Mouse (Mus musculus): ENCODE measurements at regions not wholly inside any gene's neighbourhood (a gene's known extent, or its start where the extent isn't known, plus 50 kb on each side); places are given as distances from the start of the nearest gene placed in this dataset.

DNA sequence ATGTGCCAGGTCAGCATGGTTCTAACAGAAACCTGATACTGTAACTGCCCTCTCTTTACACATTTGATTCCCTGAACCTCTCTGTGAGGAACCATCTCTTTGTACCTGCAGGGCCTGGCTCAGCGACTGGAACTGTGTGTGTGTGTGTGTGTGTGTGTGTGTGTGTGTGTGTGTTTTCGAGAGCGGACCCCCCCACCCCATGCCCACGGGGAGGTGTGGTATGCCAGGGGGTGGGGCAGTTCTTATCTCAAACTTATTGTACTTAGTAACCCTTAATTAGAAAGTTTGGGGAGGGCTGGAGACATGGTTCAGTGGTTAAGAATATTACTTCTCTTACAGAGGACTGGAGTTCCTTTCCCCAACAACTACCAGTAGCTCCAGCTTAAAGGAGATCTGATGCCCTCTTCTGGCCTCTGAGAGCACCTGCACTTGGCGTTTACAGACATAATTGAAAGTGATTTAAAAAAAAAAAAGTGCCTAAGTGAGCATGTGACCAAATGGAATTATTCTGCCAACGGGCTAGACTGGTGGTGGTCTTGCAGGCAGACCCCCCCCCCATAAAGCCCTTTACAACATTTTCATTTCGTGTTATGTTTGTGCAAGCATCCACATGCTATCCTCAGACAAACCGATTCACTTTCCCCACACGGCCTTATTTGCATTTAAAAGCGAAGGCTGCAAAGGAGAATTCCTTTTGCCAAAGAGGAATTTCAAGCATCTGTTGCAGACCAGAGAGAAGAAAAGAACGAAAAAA lies 77.7 kb upstream of the Med14 start:
- DNase-seq (ENCODE audit: low read depth, low spot score): peak; percentile 78

DNA sequence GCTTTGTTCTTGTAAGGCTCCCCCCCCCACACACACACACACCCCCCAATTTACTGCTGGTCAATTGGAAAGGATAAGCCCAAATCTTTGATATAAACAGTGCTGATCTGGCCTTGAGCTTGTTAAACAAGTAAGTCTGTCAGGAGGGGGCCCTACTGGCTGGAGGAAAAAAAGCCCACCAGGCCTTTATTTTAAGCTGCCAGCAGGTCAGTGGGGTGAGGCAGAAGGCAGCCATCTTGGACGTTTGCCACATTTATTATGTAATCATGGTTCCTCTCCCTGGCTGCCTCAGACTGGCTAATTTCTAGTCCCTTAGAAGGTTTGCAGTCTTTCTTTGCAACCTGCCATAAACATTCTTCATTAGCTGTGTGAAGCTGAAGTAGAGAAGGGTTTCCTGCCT lies 75.9 kb upstream of the Med14 start:
- DNase-seq (ENCODE audit: low read depth, low spot score): no peak

DNA sequence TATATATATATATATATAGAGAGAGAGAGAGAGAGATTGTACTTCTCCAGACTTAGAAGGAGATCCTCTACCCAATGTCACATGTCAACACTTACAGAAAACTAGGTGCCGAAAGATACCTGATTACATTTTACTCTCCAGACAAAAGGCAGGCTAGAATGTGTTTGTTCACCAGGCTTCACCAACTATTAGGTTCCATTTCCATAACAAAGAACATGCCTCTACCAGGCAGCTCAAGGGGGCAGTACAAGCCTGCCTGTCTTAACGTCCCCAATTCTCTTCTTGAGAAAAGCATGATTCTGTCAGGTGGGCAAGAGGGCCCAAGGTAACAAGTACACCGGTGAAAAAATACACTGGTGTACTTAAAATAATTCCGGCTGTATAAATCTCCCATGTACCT lies 72.8 kb upstream of the Med14 start:
- no peak for DNase-seq (ENCODE audit: low read depth, low spot score)

DNA sequence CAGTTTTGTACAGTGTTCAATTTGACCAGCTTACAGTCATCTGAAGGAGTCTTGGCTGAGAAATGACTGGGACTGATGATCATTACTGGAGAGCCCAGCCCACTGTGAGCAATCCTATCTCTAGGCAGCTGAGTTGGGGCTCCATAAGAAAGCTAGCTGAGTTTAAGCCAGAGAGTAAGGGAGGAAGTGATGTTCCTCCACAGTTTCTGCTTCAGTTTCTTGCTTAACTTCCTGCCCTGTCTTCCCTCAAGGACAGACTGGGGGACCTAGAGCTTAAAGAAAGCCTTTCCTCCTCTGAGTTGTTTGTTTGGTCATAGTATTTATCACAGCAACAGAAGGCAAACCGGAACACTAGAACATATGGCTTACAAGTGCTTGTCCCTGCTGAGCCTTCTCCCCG lies 70.8 kb upstream of the Med14 start:
- DNase-seq (ENCODE audit: low read depth, low spot score): no peak

DNA sequence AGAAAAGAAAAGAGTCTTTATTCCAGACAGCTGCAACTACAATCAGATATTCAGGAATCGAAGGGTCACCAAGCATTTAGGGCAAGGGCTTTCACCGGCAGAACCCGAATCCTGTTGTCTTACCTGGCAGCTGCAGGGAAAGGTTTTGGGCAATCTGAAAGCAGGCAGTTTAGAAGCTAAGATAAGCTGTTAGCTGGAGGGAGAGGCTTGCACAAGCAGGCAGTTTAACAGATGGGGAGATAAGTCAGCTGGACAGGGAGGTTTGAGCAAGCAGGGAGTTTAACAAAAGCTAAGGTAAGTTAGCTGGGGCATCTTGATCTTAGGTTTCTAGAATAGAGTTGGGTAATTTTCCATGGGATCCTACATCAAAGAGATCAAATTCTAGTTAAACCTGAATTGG lies 67.3 kb upstream of the Med14 start:
- DNase-seq (ENCODE audit: low read depth, low spot score): no peak

DNA sequence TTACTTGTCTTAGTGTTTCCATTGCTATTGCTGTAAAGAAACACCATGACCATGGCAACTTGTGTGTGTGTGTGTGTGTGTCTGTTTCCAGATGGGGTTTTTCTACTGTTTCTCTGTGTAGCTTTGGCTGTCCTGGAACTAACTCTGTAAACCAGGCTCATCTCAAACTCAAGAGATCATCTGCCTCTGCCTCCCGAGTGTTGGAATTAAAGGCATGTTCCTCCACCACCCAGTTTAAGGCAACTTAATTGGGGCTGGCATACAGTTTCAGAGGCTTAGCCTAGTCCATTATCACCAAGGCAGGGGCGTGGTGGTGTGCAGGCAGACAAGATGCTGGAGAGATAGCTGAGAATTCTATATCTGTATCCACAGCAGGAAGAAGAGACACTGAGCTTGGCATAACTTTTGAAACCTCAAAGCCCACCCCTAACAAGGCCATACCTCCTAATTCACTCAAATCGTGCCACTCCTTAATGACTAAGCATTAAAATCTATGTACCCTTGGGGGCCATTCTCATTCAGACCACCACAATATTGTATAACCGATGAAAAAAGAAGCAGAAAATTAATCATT lies 65.5 kb upstream of the Med14 start:
- no peak for DNase-seq (ENCODE audit: low read depth, low spot score)

DNA sequence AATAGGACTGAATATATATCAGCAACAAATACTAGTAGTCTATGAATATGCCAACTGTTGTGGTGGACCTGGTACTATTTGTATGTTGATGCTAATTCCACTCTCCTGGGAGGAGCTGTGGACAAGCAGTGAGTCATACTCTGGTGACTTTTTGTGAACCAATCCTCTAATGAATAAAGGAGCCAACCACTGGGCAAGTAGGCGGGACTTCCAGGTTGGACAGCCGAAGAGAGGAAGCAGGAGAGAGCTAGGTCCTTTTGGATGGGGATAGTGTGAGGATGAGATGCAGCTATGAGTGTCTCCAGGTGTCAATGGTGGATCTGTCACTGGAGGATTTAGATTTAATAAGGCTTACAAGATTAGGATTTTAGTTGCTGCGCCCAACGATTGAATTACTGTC lies 64.8 kb upstream of the Med14 start:
- no peak for DNase-seq (ENCODE audit: low read depth, low spot score)

DNA sequence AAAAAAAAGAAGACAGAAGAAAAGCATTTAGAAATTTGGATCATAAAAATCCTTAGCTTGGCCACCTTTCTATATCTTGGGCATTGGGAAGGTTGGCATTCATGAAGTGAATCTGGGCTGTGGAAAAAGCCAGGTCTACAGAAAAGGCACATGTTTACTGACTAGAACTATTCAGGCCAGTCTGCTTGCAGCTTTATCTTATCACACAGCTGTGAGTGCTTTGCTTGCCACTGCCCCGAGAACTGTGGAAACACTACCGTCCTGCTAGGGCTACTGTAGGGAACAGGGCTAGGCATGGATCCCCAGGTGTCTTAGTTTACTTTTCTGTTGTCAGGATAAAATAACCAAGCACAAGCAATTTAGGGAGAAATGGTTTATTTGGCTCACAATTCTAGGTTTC lies 63.4 kb upstream of the Med14 start:
- DNase-seq (ENCODE audit: low read depth, low spot score): no peak

DNA sequence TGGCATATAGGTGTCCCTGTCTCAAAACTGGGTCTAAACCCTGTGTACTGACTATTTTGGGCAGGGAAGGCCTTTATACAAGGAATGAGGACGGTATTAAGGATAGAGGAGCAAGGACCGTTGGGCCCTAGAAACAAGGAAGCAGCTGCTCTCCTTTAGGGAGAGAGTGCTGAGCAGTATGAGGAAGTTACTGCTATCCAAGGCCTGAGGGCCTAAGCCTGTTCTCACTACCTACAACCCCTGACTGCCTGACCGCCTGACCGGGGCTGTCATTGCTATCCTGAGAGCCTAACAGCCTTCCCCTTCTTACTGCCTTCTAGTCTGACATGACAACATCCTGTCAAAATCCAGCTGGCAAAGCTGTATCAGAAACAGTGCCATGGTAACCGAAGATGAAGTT lies 62.6 kb upstream of the Med14 start:
- DNase-seq (ENCODE audit: low read depth, low spot score): no peak

DNA sequence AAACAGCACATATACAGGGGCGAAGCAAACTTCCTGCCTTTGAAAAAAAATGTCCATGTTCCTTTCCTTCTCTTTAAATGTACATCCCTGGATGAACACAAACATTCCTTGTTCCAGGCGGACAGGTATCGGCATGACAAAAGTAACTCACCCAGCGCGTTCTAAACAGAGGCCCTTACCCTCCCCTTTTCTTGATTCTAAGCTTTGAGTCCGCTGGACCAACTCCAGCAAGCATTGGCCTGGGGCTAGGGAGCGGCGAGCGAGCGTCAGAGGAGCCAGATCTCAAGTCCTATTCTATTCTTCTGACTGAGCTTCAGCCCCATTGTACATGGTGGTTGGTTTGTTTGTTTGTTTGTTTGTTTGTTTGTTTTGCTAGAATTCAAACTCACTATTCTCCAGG lies 60.9 kb upstream of the Med14 start:
- DNase-seq (ENCODE audit: low read depth, low spot score): no peak

DNA sequence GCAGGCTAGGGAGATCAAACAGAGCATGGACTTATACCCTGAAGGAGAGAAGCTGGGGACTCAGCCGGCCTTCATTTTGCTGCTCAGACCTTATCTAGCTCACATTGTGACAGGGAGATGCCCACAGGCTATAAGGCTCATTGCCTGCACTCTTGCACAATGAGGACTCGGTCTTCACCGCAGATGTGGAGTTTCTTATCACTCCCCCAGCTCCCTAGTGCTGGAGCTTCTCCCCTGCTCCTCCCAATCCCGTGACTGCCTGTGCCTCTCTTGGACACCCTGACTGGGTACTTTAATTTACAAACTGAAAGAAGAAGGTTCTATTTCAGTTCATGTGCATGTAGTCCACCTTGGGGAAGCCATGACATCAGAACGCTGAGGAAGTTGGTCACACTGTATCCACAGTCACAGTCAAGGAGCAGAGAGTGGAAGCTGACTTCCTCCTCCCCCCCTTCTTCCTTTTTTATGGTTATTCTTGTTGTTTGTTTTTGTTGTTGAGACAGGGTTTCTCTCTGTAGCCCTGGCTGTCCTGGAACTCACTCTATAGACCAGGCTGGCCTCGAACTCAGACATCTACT lies 51.3 kb upstream of the Med14 start:
- no peak for DNase-seq (ENCODE audit: low read depth, low spot score)
